Mouse (Mus musculus) adrenal gland, postnatal 36 days (tissue): ENCODE results near the gene Cmip. TPM values are rescaled to one million over a fixed set of nuclear protein-coding genes. Genes with fewer than 3 reads are reported as not detected.

Experiments used
- DNase-seq, 2 experiments: peaks; one replicate each; pipeline ENCODE4 v3.0.0; 2021; ENCODE audit warnings: mixed read lengths in 1 of 2
- total RNA-seq, 2 experiments: library from RNA; stranded (reverse); gene quantifications; 2 replicates each; pipeline ENCODE4 v1.2.3; 2021

Gene Cmip
- total RNA-seq, 2 experiments from 2014 or later: 122 to 129 TPM

- DNase-seq: no peak
These were observed 120.1 kb downstream of the Cmip start for GRCm38 (mm10) chr8:117376997-117377396.

DNA sequence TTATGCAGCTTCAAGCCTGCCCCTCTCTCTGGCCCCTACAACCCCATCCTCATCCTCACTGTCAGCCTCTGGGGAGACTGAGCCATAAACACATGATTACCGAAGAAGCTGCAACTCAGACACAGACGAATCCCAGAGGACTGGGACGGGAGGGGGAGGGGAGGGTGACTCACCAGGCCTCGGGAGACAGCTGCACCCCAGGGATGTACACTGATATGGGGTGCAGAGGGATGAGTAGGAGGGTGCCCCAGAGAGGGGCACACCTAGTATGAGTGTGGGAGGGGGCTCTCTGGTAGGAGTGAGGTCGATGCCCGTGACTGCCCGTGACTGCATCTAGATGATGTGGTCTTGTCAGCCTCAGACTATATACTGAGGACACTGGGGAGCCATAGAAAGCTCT, 121.8 kb downstream of the Cmip start:
- DNase-seq: peak; percentile 46 to 71

DNA sequence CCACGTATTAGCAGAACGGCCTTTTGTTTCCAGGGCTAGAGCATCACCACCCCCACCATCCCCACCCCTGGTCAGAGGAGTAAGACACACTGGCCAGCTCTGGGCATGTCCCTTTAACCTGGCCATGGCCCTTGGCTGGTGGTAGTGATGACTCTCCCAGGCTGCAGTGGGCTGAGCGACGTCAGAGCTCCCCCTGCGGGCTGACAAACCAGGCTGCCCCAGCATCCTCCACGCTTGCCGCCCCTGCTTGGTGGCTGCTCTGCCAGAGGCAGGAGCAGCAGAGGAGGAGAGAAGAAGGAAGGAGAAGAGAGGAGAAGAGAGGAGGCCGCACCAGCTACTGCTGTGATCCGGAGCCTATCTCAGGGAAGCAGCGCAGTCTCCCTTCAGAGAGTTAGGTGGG, 122.3 kb downstream of the Cmip start:
- peak; percentile 84 to 87 for DNase-seq

DNA sequence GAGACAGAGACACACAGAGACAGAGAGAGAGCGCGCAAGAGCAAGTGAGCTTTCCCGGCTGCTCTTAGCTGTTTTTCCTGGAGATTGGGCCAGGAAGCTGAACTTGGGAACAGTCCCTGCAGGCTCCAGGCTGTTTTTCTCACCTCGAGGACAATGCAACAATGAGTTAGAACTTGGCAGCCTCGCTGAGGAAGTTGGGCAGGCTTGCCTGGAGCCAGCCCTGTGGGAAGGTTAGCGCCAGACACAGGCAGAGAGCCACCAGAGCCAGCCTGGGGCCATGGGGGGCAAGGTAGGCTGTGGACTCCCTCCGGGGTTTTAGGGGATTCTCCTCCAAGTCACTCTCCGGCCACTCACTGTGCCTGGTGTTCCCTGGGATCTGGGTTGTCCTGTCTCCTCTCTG, 123.9 kb downstream of the Cmip start:
- peak; percentile 72 to 75 for DNase-seq

- DNase-seq: peak; percentile 43 to 70
These were observed 129.3 kb downstream of the Cmip start for GRCm38 (mm10) chr8:117386142-117386541.

DNA sequence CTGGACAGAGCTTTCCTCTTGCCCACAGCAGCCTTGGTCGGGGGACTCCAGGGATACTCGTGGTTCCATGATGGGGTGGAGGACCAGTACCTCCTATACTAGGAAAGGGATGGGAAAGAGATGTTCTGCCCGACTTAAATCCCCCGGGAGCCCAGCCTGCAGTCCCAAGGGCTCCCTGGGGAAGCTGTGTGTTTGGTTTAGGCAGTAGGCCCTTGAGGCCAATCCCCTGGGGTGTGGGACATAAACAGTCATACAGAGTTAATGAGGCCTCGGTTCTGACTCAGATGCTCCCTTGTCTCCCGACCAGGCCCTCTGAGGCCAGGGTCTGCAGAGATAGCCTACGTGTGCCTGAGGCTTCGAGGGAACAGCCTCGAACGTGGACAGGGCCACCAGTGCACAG, 130.8 kb downstream of the Cmip start:
- DNase-seq: no peak

DNA sequence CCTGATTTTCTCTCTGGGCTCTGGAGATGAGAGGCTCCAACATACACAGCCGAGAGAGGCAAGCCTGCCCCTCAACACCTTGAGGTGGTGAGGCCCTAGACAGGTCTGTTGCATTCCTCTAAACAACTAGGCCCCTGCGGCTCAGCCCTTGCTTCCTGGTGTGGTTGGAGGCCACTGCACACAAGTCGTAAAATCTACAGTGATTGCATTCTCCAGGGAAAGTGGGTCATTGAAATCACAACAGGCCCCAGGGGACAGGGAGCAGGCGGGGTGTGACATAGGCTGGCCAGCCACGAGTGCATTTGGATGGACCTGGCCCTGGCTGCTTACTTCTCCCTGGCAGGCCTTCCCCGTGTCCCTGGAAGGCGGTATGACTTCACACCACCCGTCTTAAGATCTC, 131.5 kb downstream of the Cmip start:
- peak; percentile 65 to 68 for DNase-seq

DNA sequence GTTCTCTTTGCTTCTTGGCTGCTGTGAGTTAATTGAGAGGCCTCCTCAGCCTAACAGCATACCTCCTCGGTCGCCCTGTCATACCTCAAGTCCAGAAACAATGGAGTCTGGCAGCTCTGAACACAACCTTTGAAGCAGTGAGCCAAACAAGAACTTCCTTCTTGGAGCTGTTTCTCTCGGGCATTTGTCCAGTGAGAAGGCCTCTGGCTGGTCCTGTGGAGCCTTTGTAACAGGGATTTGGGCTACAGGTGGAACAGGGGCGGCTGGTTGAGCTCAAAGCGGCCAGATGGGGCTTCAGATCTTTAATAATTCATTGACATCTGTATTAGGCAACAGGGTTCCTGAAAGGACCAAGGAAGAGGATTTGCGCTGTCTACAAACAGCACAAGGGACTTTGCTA, 137.0 kb downstream of the Cmip start:
- DNase-seq: no peak

DNA sequence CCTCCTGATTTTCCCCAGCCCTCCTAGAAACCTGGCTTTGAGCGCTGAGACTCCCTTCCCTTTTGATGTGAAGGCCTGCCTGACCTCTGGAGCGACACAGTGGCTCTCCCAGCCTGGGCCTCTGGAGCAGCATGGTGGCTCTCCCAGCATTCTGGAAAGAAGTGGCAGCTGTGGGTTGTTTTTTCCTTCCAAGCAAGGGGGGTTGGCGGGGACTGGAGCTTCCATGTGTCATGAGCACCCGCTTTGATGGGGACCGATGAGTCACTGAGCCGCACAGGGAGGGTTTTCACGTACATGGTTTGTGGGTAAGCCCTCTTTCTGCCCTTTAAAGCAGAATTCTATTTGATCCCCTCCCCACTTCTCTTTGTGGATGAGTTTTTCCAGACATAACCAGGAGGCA, 138.2 kb downstream of the Cmip start:
- DNase-seq: peak; percentile 87 to 89

GRCm38 (mm10) chr8:117396884-117397283, 140.0 kb downstream of the Cmip start:
- DNase-seq: no peak

GRCm38 (mm10) chr8:117397751-117398150, 140.9 kb downstream of the Cmip start:
- DNase-seq: no peak

DNA sequence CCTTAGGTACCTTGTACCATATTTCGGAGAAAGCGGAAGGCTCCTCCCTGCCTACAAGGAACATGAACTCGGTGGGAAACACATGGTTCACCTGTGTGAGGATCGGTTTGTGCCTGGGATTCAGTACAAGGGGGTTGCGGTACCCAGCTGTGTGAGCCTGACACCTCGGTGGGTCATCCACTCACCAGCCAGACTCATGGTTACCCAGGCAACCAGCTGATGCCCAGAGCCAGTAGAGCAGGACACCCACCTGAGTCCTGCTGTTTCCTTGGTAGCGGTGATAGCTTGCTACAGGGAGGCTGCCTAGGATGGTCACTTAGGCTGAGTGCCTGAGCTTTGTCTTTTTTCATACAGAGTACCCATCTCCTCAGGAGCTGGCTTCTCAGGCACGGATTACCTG, 142.4 kb downstream of the Cmip start:
- DNase-seq: no peak

DNA sequence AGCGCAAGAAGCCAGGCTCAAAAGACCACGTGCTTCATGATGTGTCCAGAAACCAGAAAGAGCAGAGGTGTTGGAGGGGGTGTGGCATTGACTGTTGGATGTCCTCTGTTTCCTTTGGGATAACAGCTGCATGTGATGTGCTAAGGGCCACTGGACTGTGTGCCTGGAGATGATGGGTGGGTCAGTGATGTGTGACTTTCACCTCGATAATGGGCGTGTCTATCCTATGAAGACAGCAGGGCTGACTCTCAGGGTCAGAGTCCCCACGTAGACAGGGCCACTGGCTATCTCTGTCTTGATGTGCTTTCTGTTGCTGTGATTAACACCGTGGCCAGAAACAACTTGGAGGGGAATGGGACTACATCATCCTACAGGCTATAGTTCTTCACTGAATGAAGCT, 144.0 kb downstream of the Cmip start:
- no peak for DNase-seq

DNA sequence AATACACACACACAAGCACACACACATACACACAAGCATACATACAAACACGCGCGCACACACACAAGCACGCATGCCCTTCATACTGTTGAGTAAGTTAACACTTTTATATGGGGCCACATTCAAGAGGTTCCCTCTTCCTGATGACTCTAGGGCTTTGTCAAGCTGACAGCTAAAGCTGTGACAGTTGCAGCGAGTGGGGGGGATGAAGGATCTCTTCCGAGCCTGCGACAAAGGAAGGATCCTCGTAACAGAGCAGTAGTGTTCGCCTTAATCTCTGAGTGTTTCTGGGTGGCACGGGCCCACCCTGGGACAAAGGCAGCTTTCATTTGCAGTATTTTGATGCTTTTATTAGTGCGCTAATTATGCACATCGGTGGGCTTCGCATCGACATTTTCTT, 145.0 kb downstream of the Cmip start:
- DNase-seq: no peak

DNA sequence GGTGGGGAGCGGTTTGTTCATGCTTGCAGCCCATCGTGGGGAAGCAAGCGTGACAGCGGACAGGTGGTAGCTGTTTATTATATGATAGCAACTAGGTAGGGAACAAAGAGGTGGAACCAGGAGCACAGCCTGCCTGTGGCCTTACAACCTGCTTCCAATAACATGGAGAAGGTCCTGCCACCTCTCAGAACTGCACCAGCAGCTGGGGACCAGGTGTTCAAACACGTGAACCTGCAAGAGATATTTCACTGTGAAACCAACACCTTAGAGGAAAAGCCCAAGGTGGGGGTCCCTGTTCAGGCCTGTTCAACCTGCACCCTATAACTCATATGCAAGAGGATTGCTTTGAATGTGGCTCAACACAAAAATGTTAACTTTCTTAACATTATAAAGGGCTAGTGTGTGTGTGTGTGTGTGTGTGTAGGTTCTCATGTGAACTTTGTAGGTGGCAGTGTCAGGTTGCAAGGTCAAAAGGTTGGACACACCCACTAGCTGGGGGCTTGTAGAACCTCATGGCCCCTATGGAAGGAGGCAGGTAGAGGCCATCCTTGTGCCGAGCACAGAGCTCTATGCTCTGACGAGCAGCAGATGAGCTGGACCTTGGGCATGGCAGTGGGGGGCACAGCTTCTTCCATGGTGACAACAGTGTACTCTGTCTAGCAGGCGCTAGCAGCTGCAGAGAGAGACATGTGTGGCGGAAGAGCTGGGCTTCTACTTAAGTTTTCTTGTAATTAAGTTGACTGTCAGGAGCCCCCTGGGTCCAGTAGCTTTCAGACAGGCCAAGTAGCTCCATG, 146.2 kb downstream of the Cmip start:
- DNase-seq: no peak

DNA sequence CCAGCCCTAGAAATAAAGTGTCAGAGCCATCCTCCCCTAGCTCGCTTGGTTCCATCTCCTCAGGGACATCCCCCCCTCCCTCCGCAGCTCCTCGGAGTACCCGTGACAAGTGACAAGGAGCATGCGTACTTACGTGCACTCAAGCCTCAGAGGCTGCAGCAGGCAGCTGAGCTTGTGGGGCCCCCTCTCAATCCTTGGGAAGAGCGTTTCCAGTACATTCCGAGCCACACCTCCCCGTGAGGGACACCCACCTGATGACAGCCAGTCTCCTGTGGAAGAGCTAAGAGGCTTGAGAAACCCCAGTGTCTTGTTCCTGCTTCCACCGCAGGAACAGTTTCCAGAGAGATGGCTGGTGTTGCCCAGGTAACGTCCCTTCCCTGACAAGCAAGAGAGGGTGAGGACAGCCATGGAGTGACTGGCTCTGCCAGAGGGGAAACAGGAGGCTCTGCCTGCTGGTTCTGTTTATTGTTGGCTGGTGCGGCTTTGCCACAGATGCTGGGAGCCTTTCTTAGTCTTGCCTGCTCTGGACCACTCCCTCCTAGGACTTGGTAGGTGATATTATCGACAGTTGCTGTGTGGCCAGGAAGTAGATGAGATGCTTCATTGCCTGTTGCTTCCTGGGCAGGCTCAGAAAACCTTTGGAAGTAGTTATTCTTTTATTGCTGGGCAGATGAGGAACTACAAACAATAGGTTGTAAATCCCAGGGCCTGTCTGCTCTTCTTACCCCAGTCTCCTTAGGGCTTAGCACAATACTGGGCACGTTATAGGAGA, 147.0 kb downstream of the Cmip start:
- no peak for DNase-seq

GRCm38 (mm10) chr8:117406081-117406480, 149.2 kb downstream of the Cmip start:
- no peak for DNase-seq

DNA sequence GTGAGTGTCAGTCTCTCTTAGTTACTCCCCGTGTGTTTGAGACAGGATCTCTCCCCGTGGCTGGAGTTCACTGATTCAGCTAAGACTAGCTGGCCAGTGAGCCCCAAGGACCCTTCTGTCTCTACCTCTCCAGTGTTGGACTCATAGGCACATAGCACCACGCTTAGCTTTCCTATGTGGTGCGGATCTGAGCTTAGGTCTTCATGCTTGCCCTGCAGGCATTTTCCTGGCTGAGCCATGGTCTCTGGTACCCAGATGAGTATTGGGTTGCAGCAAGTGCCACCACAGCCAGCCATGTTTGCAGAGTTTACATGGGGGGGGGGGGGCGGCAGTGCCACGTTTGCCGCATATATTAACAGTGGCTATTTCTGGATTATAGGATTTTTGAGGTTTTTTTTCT, 151.8 kb downstream of the Cmip start:
- no peak for DNase-seq

GRCm38 (mm10) chr8:117409056-117409455, 152.2 kb downstream of the Cmip start:
- DNase-seq: no peak

DNA sequence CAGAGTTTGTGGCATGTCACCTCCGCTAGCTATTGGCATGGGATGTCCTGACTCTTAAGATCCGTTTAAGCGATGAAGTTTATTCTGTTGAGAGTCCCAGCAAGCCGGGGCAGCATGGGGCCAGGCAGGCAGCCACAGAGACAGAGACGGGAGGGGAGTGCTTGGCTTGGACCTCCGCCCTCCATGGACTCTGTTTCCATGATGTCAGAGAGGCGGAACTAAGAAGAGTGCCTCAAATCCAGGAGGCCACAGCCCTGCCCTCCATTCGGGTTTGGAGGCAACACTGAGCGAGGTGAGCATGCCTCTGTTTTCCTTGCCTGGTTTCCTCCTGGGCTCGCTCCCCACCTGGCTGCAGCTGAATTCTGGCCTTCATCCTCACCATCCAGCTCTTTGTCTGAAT, 153.5 kb downstream of the Cmip start:
- peak; percentile 42 to 48 for DNase-seq

GRCm38 (mm10) chr8:117410901-117411300, 154.0 kb downstream of the Cmip start:
- DNase-seq: peak; percentile 52 to 55

GRCm38 (mm10) chr8:117412232-117412631, 155.4 kb downstream of the Cmip start:
- no peak for DNase-seq

DNA sequence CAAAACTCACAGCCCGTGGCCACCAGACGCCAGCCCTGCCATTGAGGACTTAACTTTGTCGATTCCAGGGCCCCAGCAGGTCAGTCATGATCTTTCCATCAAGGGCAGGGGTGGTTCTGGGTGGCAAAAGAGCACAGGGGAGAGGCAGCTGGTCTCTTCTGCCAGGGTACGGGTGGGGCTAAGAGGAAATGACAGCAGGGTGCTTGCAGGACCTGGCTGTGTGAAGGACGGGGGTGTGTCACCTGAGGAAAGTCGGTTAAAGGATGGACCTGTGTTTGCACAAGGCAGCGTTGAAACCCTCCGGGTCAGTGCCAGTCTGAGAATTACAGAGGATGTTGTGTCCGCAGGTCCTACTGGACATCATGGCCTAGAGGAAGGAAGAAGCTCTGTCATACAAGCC, 161.0 kb downstream of the Cmip start:
- DNase-seq: no peak
